Mouse (Mus musculus) B cell, adult 62 days (primary cell): ENCODE results near the gene Pbx3. TPM values are rescaled to one million over a fixed set of nuclear protein-coding genes. Genes with fewer than 3 reads are reported as not detected.

ENCODE experiments used
- total RNA-seq: library from RNA; stranded (reverse); gene quantifications from 4 replicates; pipeline ENCODE4 v1.2.4, GENCODE M21; 2023

The Pbx3 gene
- 5.7 to 7.4 TPM (median 6.4 TPM) in 4 replicates for total RNA-seq

GRCm38 (mm10) chr2:34372305-34373301 lies at the start of gene Pbx3:
Gene Pbx3 (minus strand): TSS chr2:34373142.

DNA sequence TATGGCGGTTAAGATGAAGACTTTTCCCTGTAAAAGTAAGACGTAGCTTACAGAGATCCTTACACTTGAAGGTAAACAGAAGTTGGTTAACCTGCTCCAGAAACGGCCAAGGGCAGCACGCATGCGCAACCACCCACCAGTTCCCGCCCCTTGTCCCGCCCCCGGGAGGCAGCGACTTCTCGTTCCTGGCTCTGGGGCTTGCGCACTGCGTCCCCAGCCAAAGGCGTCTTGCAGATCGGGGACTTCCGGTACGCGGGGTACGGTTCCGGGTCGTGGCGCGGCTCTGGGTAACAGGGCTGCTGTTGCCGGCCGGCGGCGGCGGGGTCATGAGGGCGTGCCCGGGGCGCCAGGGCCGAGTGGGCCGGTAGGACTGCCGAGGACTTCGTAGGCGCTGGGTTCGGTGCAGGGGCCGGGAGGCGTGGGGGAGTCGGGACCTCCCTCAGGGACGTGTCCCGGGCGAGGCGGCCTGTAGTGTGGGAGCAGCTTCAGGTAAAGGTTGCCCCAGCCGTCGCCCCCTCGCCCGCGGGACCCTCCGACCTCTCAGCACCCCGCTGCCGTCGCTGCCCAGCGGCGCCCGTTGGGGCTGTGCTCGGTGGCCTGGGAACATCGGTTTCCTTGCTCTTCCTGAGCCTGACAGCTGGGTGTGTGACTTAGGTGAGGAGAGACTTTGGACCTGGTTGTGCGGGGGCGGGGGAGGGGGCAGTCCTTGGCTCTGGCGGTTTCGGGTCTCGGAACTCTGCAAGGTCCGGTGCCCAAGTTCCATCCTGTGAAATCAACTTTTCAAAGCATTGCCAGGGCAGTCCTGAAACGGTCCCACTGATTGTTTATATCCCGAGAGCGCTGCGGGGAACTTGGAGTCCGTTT lies 33.9 kb upstream of the Pbx3 start, which contains the start of gene Mapkap1:
Mapkap1 (plus strand) TSS at position 171 of the 864 bp plus-strand sequence.

Other genes with a start within 250 kb of the Pbx3 start
- 55.7 to 65.7 TPM (median 58.3 TPM) in 4 replicates for gene Mapkap1, start 33.6 kb upstream of the Pbx3 start, total RNA-seq